Mouse (Mus musculus) brain, adult 2 months (tissue): ENCODE results near the gene Grin2d.
A peak's percentile ranks its signal among the peaks of the same experiment; 100 is the strongest.
"Not testable (repeated sequence)": the region's sequence is repeated elsewhere in the genome, so short reads cannot be mapped to it uniquely, and the experiment has no call there.

Experiments
- DNase-seq: peaks from one replicate; pipeline ENCODE4 v3.0.0; 2011; ENCODE audit warnings: low read depth, low spot score

Gene Grin2d

DNA sequence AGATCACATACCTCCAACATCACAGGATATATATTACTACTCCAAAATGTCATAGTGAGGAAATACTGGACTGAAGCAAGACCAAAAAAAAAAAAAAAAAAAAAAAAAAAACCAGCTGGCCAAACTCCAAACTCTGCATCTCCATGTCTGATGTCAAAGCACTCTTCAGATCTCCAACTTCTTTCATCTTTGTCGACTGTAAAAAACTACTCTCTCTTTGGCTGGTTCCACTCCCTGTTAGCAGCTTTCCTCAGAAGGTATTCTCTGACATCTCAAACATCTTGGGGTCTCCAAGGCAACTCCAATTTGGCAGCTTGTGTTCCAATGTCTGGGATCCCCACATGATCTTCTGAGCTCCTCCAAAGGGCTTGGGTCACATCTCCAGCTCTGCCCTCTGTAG lies at the start of gene Grin2d:
Grin2d (minus strand) TSS at position 101 of the 400 bp plus-strand sequence.
- not testable (repeated sequence) for DNase-seq

DNA sequence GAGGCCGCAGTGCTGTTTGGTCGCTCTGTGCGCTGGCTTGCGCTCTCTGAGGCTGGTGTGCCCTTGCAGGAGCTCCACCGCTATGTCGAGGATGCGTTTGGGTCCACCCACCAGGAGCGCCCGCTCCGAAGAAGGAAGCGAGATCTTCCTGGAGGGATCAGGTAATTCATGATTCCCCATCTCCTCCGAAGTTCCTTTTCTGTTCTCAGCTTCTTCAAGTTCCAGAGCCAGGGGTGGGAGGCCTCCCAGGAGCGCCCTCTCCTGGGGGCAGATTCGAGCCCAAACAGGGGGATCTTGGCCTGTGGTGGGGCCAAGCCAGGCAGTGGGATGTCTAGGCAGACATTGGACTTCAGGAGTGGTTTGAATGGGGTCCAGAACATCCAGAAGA lies 46.2 kb upstream of the Grin2d start:
- no peak for DNase-seq

DNA sequence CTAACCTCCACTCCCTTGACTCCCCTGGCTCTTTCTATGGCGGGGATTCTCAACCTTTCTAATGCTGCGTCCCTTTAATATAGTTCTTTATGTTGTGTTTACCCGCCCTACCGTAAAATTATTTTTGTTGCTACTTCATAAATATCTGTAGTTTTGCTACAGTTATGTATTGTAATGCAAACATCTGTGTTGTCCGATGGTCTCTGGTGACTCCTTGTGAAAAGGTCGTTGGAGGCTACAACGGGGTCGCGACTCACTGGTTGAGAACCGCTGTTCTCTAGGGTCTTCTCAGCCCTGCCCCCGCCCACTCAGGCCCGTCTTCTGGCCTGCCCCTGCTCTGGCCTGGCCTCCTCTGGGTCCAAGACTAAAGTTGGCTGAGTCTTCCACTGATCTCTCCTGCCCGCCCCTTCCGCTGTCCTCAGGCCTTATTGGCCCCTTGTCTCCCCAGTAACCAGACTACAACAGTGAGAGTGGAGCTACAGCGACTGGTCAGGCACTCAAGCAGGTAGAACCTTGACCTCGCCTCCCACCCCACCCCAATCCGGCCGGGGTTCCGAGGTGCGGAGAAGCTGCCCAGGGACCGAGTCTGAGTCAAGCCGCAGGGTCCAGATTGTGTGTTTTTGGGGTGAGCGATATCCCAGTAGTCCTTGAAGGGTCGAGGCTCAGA lies 45.7 kb upstream of the Grin2d start, which contains the start of gene Ccdc114:
Ccdc114 (plus strand) TSS at position 311 of the 667 bp plus-strand sequence.
- DNase-seq = peak; percentile 42

DNA sequence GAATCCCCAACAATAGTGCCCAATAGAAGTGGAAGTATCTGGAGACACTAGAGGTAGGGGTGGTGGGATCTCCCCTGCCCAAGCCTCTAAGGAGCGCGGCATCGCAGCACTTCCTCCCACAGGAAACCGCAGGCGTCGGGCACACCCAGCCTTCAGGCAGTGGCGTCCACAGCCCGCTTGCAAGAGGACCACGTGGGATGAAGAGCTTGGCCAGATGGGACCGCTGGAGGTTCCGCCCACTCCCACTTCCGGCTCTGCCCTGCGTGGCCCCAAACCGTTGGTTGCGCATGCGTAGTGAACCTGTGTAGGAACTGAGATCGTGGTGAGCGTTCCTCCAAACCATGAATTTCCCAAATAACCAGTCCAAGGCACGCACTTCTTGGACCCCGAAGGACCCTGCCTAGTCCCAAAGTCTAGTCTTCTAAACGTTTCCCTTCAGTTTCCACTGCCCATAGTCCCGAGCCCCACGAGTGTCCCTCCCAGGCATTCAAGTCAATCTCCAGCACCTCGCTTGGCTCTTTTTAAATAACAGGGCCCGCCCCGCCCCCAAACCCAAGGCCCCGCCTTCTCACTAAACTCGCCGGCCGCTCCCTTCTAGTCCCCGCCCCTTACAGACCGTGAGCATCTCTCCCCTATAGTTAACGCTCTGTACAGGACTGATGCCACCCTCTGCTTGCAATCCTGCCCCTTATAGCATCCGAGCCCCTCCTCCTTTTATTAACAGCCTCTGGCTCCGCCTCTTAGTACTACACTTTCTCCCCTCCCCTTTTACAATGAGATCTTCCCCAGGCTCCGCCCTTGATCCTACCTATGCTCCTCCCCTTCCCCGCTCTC lies 45.0 kb upstream of the Grin2d start:
- DNase-seq = peak; percentile 98

DNA sequence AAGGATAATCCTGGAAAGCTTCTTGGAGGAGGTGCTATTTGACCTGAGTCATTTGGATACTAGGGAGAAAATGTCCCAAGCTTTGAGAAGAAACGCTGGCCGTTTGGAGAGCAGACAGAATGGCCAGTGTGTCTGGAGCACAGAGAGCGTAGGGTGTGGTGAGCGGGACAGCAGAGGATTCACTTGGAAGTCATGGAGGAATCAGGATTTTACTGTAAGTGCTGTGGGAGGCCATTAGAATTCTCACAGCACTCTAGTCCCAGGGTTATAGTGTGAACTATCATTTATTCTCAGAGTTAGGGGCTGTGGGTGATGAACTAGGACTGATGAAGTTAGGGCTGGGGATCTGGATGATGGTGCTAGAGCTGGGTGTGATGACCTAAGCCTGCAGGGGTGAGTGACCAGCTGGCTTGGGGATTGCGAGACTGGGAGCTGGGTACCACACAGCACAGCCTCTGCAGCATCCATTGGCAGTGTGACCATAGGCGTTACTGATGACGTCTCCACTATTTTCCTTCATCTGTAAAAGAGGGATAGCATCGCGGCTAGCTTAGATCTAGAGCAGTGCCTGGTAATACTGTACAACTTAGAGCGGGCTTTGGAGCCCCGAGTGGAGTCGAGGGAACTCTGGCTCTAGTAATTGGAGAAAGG lies 43.9 kb upstream of the Grin2d start:
- no peak for DNase-seq

DNA sequence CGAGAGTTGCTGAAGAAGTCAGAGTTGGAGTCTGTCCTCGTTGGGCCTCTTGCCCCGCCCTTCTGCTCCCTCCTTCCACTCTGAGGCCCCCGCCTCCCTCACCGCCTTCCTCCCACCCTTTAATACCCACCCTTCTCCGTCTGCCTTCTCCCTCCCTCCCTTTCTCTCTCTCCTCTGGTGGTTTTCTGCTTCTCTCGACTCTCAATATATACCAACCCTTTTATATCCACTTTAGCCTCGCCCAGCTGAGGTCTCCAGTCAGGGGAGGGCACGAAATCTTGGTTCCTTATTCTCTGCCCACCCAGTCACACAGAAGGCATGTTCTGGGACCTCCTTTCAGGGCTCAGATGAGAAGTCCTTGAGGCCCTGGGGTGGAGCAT lies 43.1 kb upstream of the Grin2d start, which contains the start of gene Emp3:
Emp3 (minus strand) TSS at position 163 of the 380 bp plus-strand sequence.
- DNase-seq = no peak

DNA sequence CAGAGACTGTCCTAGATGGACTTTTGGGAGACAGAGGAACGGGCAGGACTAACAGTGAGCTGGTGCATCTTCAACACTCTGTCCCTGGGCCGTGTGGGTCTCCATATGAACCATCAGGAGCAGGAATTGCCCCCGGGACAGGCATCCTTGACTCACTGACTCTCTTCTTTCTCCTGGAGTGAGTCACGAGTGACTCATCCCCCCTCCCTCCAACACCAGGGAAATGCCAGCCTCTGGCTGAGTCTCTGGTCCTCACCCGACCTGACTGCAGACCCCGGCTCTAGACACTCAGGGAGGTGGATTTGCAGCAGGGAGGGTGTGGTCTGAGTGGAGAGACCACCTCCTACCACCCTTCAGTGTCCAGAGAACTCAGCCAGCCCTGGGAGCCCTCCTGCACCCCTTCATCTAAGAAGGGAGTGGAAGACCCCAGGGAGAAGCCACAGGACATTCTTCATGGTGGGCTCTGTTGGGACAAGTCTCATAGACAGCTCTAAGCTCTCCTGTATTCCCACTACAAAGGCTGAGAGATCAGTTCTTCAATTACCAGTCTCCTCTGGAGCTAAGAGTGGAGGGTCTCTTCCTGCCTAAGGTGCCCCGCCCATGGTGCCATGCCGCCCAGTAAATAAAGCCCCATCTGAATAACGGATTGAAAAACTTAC lies 42.5 kb upstream of the Grin2d start:
- DNase-seq = peak; percentile 75

DNA sequence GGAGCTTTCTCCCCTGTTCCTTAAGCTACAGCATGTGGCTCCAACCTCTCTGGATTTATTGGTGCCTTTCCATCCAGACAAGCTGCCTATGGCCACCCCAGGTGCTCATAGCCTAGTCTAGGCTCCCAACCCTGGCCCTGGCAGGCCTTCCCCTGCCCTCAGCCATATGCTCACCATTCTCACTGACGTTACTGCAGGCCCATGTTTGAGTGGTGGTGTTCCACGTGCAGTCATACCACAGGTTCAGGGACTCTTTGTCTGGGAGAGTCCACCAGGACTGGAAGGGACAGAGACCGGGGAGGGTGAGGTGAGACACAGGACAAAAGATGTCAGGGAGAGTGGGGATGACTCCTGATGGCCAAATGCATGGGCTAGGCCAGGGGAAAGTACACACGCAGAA lies 41.6 kb upstream of the Grin2d start:
- no peak for DNase-seq

DNA sequence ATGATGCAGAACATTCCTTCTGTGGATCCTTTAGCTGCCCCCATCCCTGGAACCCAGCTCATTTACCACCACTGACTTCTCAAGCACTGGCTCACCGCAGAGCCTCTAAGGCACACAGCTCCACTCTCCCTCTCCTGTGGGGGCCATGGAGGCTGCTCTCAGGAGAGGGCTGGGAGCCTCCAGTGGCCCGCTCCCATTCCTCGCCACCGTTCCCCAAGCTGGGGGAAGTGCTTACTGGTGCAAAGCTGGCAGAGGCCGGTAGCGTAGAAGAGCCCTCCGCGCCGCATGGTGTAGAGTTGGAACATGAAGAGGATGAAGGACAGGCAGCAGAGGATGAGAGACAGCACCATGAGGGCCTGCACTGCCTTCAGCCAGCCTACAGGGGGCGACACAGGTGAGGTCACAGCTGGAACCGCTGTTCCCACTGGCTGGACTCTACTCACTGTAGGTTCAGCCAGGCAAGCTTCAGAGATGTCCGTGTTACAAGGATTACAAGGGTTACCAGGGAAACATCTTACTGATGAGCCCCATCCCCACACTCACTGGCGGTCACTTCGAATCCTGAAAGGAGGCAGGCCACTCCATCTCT lies 41.0 kb upstream of the Grin2d start:
- DNase-seq = no peak

DNA sequence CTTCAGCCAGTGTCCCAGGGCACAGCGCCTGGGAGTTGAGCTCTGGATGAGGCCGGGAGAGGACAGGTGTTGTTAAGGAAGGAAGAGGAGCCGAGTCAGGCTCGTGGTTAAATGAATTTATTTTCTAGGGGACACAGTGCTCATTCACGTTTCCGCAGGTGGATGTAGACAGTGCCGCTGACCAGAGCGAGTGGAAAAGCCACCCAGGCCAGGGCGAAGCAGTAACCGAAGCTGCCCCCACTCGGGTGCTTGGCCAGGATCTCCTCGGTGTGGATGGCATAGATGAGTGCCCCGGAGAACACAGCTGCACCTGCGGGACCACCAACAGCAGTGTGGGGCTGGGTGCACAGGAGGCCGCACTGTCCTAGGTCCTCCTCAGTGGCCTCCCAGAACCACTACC lies 39.7 kb upstream of the Grin2d start:
- no peak for DNase-seq

DNA sequence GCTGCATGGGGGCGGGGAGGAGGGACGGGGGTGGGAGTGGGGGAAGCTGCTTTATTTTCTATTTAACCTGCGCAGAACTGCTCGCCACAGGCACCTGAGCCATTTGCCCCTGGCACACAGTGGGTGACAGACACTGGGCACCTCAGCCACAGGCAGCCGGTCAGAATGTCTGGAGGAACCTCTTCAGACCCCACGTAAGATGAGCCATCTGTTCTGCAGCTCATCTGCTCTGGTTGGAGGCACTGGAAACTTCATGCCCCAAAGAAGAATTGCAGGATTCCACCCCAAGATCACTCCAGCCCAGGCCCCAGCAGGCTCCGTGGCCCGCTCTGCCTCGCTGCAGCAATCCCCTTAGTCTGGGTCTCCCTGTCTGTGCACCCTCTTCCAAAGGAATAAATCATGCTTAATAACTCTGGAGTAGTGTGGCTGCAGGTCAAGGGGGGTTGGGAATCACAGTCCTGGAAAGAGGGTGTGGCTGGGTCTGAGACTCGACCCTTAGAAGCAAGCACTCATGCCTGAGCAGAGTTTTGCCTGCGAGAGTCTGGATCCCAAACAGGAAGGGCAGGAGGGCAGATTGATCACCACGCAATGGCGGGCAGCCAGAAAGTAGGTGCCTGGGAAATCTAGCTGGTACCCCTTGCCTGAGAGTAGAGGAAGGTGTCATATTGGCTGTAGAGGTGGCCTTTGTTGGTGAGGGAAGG lies 39.0 kb upstream of the Grin2d start:
- no peak for DNase-seq

DNA sequence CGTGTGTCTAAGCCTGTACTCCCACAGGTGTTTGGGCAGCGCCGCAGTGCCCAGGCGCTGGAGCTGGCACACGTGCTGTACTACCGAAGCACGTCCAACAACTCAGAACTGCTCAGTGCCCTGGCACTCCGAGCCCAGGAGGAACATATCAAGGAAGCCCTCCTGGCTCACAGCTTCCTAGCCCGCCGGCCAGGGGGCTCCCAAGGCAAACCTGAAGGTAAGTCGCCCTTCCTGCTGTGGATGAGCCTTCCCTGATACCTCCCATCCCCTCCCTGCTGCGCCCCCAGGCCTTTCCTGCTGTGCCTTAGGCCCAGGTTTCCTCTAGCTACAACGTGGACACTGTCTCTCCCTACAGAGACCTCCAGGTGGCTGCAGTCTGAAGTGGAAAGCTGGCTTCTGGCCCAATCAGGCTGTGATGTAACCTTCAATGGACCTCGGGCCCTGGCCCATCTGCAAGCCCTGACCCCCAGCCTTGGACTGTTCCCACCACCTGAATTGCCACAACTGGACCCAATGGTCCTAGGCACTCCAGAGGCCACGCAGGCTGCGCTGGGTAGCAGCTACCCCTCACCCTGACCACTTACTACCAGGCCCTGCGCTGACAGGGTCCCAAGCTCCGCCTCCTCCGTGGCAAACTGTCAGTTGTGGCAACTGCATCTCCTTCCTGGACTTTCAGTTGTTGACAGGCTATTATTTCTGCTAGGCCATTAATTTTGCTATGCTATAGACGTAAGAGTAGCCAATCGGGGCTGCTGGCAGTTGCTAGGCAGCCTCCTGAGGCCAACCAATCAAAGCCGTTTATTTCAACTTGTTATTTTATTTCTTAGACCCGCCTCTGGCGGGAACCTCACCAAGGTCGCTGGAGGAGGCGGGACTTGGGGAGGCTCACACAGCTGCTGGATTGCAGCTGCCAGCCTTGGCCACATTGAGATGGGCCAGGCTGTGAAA lies 38.2 kb upstream of the Grin2d start:
- peak; percentile 94 for DNase-seq

DNA sequence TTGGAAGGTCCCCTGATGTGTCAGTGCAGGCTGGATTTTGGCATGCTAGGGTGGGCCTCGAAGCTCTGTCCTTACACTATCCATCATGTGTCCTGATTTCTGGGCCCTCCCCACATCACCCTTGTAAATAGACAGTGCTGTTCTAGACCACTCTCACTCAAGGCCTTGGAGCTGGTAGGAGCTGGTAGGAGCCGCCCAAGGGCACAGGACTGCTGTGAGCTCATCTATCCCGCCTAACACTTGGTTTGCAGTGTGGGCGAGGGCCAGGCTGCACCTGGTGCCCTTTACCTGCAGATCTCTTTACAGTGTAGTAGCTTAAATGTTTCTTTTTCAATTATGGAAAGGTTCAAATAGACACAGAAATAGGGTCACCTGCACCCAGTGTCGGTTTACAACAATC lies 36.8 kb upstream of the Grin2d start:
- no peak for DNase-seq

DNA sequence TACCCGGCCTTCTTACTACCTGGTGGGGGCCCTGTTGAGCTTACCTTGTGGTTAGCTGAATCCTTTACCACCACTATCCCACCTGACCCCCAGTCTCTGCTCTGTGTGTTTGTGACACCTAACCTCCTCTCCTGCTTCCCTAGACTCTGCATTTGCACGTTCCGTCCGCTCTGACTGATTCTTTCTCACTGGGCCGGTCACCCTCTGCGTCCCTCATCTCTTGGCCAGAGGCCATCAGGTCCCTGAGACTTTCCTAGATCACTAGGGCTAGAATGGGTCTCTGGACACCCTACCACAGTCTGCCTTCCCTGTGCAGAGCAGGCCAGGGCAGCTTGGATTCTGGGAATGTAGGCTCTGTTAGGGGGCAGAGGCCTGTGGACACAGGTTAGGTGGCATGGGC lies 35.9 kb upstream of the Grin2d start:
- DNase-seq = no peak

DNA sequence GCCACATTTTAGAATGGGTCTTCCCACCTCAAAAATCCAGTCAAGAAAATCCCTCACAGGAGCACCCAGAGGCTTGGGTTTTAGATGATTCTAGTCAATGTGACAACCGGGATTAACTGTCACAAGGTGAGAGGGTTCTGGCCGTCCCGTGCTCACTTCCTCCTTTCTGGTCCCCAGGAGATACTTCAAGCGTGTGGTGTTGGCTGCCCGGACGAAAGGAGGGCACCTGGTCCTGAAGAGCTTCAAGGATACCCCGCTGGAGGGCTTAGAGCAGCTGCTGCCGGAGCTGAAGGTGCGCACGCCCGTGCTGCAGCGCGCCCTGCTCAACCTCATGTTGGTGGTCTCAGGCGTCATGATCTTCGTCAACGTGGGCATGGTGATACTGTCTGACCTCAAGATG lies 31.0 kb upstream of the Grin2d start:
- no peak for DNase-seq

DNA sequence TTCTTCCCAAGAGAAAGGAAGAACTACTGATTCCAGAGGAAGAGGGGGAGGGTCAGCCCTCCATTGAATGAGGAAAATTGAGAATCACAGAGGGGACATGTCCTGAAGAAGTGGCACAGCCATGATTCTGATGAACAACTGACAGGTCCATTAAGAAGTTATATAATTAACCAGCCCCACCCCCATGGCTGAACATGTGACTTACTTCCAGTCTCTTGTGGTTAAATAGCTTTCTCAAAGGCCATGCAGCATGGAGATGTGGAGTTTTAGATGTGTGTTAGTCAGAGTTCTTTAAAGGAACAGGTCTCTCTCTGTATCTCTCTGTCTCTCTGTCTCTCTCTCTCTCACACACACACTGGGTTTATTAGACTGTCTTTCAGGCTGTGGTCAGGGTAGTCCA lies 30.2 kb upstream of the Grin2d start:
- no peak for DNase-seq

DNA sequence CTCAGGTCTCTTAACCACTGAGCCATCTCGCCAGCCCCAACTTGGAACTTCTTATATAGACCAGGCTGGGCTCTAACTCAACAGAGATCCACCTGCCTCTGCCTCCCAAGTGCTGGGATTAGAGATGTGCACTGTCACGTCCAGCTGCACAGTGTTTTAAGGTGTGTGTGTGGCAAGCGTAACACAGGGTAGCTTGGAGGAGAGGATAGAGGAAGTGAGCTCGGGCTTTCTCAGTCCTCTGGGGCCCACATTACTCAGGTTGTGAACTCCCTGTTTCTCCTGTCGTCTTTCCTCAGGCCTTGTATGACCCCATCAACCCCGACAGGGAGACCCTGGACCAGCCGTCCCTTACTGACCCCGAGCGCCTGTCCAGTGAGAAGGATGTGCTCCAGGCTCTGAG lies 28.4 kb upstream of the Grin2d start:
- no peak for DNase-seq

DNA sequence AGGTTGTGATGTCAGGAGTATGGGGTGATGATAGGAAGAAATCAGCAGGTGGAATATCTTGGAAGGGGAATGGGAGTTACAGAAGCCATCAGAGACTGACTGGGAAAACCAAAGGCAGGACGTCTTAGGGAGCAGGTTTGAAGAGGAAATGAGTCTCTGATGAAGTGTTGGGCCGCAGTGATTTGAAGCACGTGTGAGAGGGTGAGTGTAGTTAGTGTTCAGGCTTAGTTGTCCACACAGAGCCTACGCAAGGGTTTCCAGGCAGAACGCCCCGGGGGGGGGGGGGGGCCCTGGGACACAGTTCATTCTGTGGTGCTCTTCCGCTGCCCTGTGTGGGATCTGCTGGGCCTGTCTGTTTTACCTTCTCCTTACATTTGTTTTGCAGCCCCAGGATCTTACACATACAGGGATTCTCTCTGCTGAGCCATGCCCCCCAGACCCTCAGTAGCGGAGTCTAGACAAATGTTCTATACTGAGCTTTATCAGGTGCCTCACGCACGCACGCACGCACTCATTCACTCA lies 24.4 kb upstream of the Grin2d start:
- no peak for DNase-seq

DNA sequence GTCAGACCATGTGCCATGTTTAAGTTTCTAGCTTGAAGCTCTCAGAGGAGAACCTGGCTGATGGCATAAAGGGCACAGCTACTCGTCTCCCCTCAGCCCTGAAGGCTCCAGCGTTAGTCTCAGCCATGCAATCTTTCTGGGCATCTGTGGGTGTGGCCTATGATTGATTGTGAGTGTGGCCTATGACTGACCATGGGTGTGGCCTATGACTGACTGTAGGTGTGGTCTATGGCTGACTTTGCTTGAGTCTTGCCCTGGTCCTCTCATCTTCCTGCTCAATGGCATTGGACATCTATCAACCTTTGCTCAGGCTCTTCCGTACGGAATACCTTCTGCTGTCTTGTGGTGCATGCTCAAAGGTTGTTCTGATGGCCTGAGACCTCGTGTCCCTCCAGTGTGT lies 23.4 kb upstream of the Grin2d start:
- DNase-seq = no peak

DNA sequence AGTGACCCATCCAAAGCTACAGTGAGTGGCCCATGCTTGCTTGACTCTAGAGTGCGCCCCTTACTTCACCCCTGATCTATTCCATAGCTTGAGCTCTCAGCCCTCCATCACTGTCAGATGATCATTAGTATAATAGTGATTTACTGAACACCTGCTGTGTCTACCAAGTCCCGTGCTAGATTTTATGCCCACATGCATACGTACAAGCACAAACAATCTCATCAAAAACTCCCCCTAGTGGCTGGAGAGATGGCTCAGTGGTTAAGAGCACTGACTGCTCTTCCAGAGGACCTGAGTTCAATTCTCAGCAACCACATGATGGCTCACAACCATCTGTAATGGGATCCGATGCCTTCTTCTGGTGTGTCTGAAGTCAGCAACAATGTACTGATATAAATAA lies 19.9 kb upstream of the Grin2d start:
- DNase-seq = peak; percentile 67
